Mouse (Mus musculus) bone marrow, adult 2 months (tissue): ENCODE data around the gene Lypd6b. TPM values are rescaled to one million over a fixed set of nuclear protein-coding genes. Genes with fewer than 3 reads are reported as not detected.

Source experiments
- H3K27ac ChIP-seq: fragments of 200-500 bp; 2 replicates; pipeline ENCODE4 v1.5.1; 2012; ENCODE audit warnings: low read depth, mild to moderate bottlenecking, control low read depth, inconsistent platforms, low read length; ENCODE audit not compliant: control insufficient read depth, poor library complexity, insufficient read depth
- H3K4me1 ChIP-seq: fragments of 200-500 bp; 2 replicates; pipeline ENCODE4 v1.6.1; 2011; ENCODE audit warnings: low read length; ENCODE audit not compliant: control insufficient read depth, insufficient read depth
- H3K4me3 ChIP-seq: fragments of 200-500 bp; replicated peaks from 2 replicates; pipeline ENCODE3; 2011; ENCODE audit warnings: mild to moderate bottlenecking, low read depth, low read length, control low read depth; ENCODE audit not compliant: control insufficient read depth
- CTCF ChIP-seq: fragments of 200-500 bp; IDR thresholded peaks from 2 replicates; pipeline ENCODE4 v1.5.1; 2011; ENCODE audit warnings: low read length, control low read depth; ENCODE audit not compliant: control insufficient read depth, insufficient read depth
- POLR2A ChIP-seq: fragments of 200-500 bp; IDR thresholded peaks from 2 replicates; pipeline ENCODE4 v1.6.1; 2011; ENCODE audit warnings: low read depth, mild to moderate bottlenecking, control low read depth, low read length, borderline replicate concordance; ENCODE audit not compliant: control insufficient read depth
- WGBS: fragments of 180-500 bp; shearing (Covaris S2); methylation state at CpG from one replicate; pipeline ENCODE4 v1.1.7; 2018; 5-methylcytosine and 5-hydroxymethylcytosine counted together
- polyA plus RNA-seq: library from polyadenylated mRNA; stranded (reverse); fragments of >200 nt; gene quantifications from 2 replicates; pipeline ENCODE4 v1.2.4, GENCODE M21; 2011; ENCODE audit warnings: low replicate concordance; ENCODE audit not compliant: missing spikeins, insufficient read depth, insufficient read length

Lypd6b gene
- polyA plus RNA-seq, 1 experiment = not detected

GRCm38 (mm10) chr2:49911296-49912034 lies 124.0 kb downstream of the Lypd6b start:
- no peaks in the 10 kb centered on the region for H3K4me1 ChIP-seq
- 82% methylated on average over 7 of the region's 7 CpGs for WGBS
- H3K4me3 ChIP-seq = no peak overlapping the region
- H3K27ac ChIP-seq = no peak overlapping the region
- TF ChIP-seq CTCF = no peak
- TF ChIP-seq POLR2A = no peak

GRCm38 (mm10) chr2:49912261-49912895 lies 124.9 kb downstream of the Lypd6b start:
- TF ChIP-seq CTCF (no peak), POLR2A (no peak)
- Histone ChIP-seq H3K4me3 (no peak overlapping the region), H3K4me1 (no peaks in the 10 kb centered on the region), H3K27ac (no peak overlapping the region)
- 83% methylated on average over 3 of the region's 3 CpGs for WGBS

- no peak overlapping the region for H3K4me3 ChIP-seq
- no peaks in the 10 kb centered on the region for H3K4me1 ChIP-seq
- WGBS = 83% methylated on average over 10 of the region's 10 CpGs
- H3K27ac ChIP-seq = no peak overlapping the region
- TF ChIP-seq CTCF (no peak), POLR2A (no peak)
Measured at GRCm38 (mm10) chr2:49917489-49917888, 130.0 kb downstream of the Lypd6b start.

- Histone ChIP-seq H3K4me1 (no peaks in the 10 kb centered on the region), H3K27ac (no peak overlapping the region), H3K4me3 (no peak overlapping the region)
- TF ChIP-seq CTCF (no peak), POLR2A (no peak)
- 79% methylated on average over 4 of the region's 4 CpGs for WGBS
Measured at GRCm38 (mm10) chr2:49918132-49918531, 130.6 kb downstream of the Lypd6b start.

- TF ChIP-seq POLR2A (no peak), CTCF (no peak)
- H3K4me3 ChIP-seq = no peak overlapping the region
- no peaks in the 10 kb centered on the region for H3K4me1 ChIP-seq
- H3K27ac ChIP-seq = no peak overlapping the region
- 38% methylated on average over 9 of the region's 9 CpGs for WGBS
Measured at GRCm38 (mm10) chr2:49918692-49919091, 131.2 kb downstream of the Lypd6b start.

- Histone ChIP-seq H3K4me3 (no peak overlapping the region), H3K27ac (no peak overlapping the region), H3K4me1 (no peaks in the 10 kb centered on the region)
- WGBS = 83% methylated on average over 8 of the region's 8 CpGs
- no peak for TF ChIP-seq CTCF
- no peak for TF ChIP-seq POLR2A
Measured at GRCm38 (mm10) chr2:49921948-49922347, 134.5 kb downstream of the Lypd6b start.

- WGBS = 66% methylated on average over 4 of the region's 4 CpGs
- TF ChIP-seq POLR2A = no peak
- TF ChIP-seq CTCF = no peak
- Histone ChIP-seq H3K4me3 (no peak overlapping the region), H3K27ac (no peak overlapping the region), H3K4me1 (no peaks in the 10 kb centered on the region)
Measured at GRCm38 (mm10) chr2:49922810-49923209, 135.3 kb downstream of the Lypd6b start.

GRCm38 (mm10) chr2:49926186-49926585 lies 138.7 kb downstream of the Lypd6b start:
- no peak for TF ChIP-seq CTCF
- no peak for TF ChIP-seq POLR2A
- 77% methylated on average over 5 of the region's 5 CpGs for WGBS

GRCm38 (mm10) chr2:49927362-49927761 lies 139.9 kb downstream of the Lypd6b start:
- no peak overlapping the region for H3K27ac ChIP-seq
- WGBS = 2% methylated on average over 1 of the region's 1 CpGs
- no peaks in the 10 kb centered on the region for H3K4me1 ChIP-seq
- H3K4me3 ChIP-seq = no peak overlapping the region
- TF ChIP-seq CTCF (no peak), POLR2A (no peak)

More at GRCm38 (mm10) chr2:49926186-49926585, 138.7 kb downstream of the Lypd6b start:
- no peak overlapping the region for H3K27ac ChIP-seq
- H3K4me1 ChIP-seq = no peaks in the 10 kb centered on the region
- no peak overlapping the region for H3K4me3 ChIP-seq
